Mouse (Mus musculus): ENCODE data around the gene Rpl9. TPM values are rescaled to one million over a fixed set of nuclear protein-coding genes. Genes with fewer than 3 reads are reported as not detected.
A peak's percentile ranks its signal among the peaks of the same experiment; 100 is the strongest.

Gene Rpl9
- polyA plus RNA-seq, 1 experiment from 2014 or later, result 1,013 TPM

DNA sequence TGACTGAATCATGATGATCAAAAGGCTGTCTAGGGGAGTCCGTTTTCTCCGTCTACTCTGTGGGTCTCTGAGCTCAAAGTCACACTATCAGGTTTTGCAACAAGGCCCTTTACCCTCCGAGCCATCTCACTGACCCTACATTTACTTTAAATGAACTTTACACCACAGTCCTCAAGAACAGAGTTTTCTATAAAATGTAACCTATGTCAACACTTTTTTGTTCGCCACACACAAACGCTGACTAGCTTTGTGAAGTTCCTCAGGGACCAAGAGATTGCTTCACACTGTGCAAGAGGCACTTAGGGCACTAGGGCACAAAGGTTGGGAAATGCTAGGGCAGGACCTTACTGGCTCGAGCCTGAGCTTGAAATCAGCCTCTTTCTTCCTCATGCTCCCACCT, 34.4 kb downstream of the Rpl9 start:
- no peak overlapping the region for H3K4me3 ChIP-seq (replicated peaks)
- H3K9me3 ChIP-seq (replicated peaks), result no peaks in the 10 kb centered on the region
- ATAC-seq (replicated peaks; ENCODE audit: low FRiP score), result no peak
- no peaks in the 10 kb centered on the region for H3K36me3 ChIP-seq
- no peak overlapping the region for H3K4me2 ChIP-seq
- no peak overlapping the region for H3K9ac ChIP-seq
- WGBS, result 76% methylated on average over 6 of the region's 6 CpGs
- H3K27ac ChIP-seq, result no peak overlapping the region
- H3K4me1 ChIP-seq, result no peaks in the 10 kb centered on the region
- no peaks in the 10 kb centered on the region for H3K27me3 ChIP-seq

- no peak for ATAC-seq (replicated peaks; ENCODE audit: low FRiP score)
- H3K27me3 ChIP-seq, result no peaks in the 10 kb centered on the region
- H3K9me3 ChIP-seq (replicated peaks), result no peaks in the 10 kb centered on the region
- no peak overlapping the region for H3K27ac ChIP-seq
- 78% methylated on average over 5 of the region's 5 CpGs for whole genome bisulfite sequencing
- H3K36me3 ChIP-seq, result no peaks in the 10 kb centered on the region
- no peak overlapping the region for H3K4me3 ChIP-seq (replicated peaks)
- no peak overlapping the region for H3K9ac ChIP-seq
- H3K4me2 ChIP-seq, result no peak overlapping the region
- H3K4me1 ChIP-seq, result no peaks in the 10 kb centered on the region
These were observed 36.3 kb downstream of the Rpl9 start for GRCm38 (mm10) chr5:65354985-65355384.

GRCm38 (mm10) chr5:65354097-65354496, 37.1 kb downstream of the Rpl9 start:
- no peak for ATAC-seq (replicated peaks; ENCODE audit: low FRiP score)
- Histone ChIP-seq H3K27ac (no peak overlapping the region), H3K4me2 (no peak overlapping the region), H3K4me3 (replicated peaks) (no peak overlapping the region), H3K9me3 (replicated peaks) (no peaks in the 10 kb centered on the region), H3K27me3 (no peaks in the 10 kb centered on the region), H3K4me1 (no peaks in the 10 kb centered on the region), H3K9ac (no peak overlapping the region), H3K36me3 (no peaks in the 10 kb centered on the region)
- 88% methylated on average over 3 of the region's 3 CpGs for WGBS

DNA sequence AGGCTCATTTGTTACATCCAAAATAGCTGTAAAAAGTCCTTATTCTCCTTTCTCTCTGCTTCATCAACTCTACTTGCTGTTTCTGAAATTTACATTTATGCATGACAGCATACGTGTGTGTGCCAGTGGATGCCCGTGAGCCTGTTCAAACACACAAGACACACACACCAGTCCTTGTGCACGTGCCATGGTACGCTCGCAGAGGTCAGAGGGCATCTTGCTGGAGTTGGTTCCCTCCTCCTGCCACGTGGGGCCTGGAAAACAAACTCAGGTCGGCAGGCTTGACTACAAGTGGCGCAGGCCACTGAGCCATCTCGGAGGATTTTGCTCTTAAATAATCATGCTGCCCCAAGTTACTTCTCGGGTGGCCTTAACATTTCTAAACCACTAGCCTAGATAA, 40.7 kb downstream of the Rpl9 start:
- H3K4me2 ChIP-seq, result no peak overlapping the region

GRCm38 (mm10) chr5:65348168-65348567, 43.1 kb downstream of the Rpl9 start, which contains the start of gene Klb:
Gene Klb, plus strand, starts transcription at chr5:65348314.
- ATAC-seq (replicated peaks; ENCODE audit: low FRiP score), result no peak
- no peak within 1 kb of the TSS for H3K9ac ChIP-seq

More for the DNA sequence above, 40.7 kb downstream of the Rpl9 start:
- H3K9ac ChIP-seq, result no peak overlapping the region
- no peaks in the 10 kb centered on the region for H3K36me3 ChIP-seq
- H3K9me3 ChIP-seq (replicated peaks), result no peaks in the 10 kb centered on the region
- no peak for ATAC-seq (replicated peaks; ENCODE audit: low FRiP score)
- 0 out of 2 replicates have a peak, but pooled peaks cover 4% of the 10 kb centered on the region for H3K4me1 ChIP-seq
- no peaks in the 10 kb centered on the region for H3K27me3 ChIP-seq
- H3K27ac ChIP-seq, result no peak overlapping the region
- 57% methylated on average over 10 of the region's 10 CpGs for WGBS
- no peak overlapping the region for H3K4me3 ChIP-seq (replicated peaks)

GRCm38 (mm10) chr5:65340167-65340566, 51.1 kb downstream of the Rpl9 start:
- no peaks in the 10 kb centered on the region for H3K36me3 ChIP-seq
- no peak overlapping the region for H3K4me3 ChIP-seq (replicated peaks)
- no peaks in the 10 kb centered on the region for H3K9me3 ChIP-seq (replicated peaks)
- no peaks in the 10 kb centered on the region for H3K27me3 ChIP-seq
- ATAC-seq (replicated peaks; ENCODE audit: low FRiP score), result no peak
- H3K27ac ChIP-seq, result no peak overlapping the region
- peaks cover 4% of the 10 kb centered on the region; the same call in 1 of the 2 replicates for H3K4me1 ChIP-seq
- no peak overlapping the region for H3K9ac ChIP-seq
- WGBS, result 60% methylated on average over 4 of the region's 4 CpGs
- no peak overlapping the region for H3K4me2 ChIP-seq

More at GRCm38 (mm10) chr5:65348168-65348567, 43.1 kb downstream of the Rpl9 start, which contains the start of gene Klb:
- H3K4me1 ChIP-seq, result 0 out of 2 replicates have a peak, but pooled peaks cover 4% of the 10 kb centered on the region
- no peaks in the 10 kb centered on the region for H3K9me3 ChIP-seq (replicated peaks)
- no peak within 1 kb of the TSS for H3K4me3 ChIP-seq (replicated peaks)
- H3K36me3 ChIP-seq, result no peaks in the 10 kb centered on the region
- peak within 1 kb of the TSS; percentile 31 for H3K4me2 ChIP-seq
- 58% methylated on average over 15 of the region's 15 CpGs for WGBS
- H3K27me3 ChIP-seq, result no peaks in the 10 kb centered on the region
- no peak within 1 kb of the TSS for H3K27ac ChIP-seq

DNA sequence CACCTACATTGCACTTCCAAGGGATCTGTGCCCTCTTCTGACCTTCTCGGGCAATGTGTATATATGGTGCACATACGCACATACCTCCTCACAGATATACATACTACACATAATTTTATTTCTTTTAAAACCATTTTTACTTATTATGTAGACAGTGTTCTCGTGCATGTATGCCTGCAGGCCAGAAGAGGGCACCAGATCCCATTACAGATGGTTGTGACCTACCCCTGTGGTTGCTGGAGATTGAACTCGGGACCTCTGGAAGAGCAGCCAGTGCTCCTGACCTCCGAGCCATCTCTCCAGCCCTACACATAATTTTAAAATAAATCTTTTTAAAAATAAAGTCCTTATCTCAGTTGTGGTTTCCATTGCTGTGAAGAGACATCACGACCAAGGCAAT, 52.9 kb downstream of the Rpl9 start:
- no peak for ATAC-seq (replicated peaks; ENCODE audit: low FRiP score)
- Histone ChIP-seq H3K4me1 (peaks cover 16% of the 10 kb centered on the region), H3K27ac (no peak overlapping the region), H3K9ac (no peak overlapping the region), H3K4me2 (no peak overlapping the region), H3K36me3 (0 out of 2 replicates have a peak, but pooled peaks cover 1% of the 10 kb centered on the region), H3K27me3 (no peaks in the 10 kb centered on the region), H3K9me3 (replicated peaks) (no peaks in the 10 kb centered on the region), H3K4me3 (replicated peaks) (no peak overlapping the region)
- 88% methylated on average over 6 of the region's 6 CpGs for WGBS

Other genes with a start within 250 kb of the Rpl9 start
- 9.9 and 13.7 TPM in 2 replicates for gene Wdr19, start 191.7 kb downstream of the Rpl9 start, polyA plus RNA-seq (2015; fragmentation: Nextera tagmentation; extraction: Ambion mirVana)
- 95.3 and 96.5 TPM in 2 replicates for gene Rfc1, start 55.8 kb downstream of the Rpl9 start, polyA plus RNA-seq (2015; fragmentation: Nextera tagmentation; extraction: Ambion mirVana)
- gene Klb, start 43.1 kb downstream of the Rpl9 start, polyA plus RNA-seq (2015; fragmentation: Nextera tagmentation; extraction: Ambion mirVana), result 0.15 and 0.44 TPM in 2 replicates
- gene Lias, start 53 bp upstream of the Rpl9 start, polyA plus RNA-seq (2015; fragmentation: Nextera tagmentation; extraction: Ambion mirVana), result 61.0 and 71.5 TPM in 2 replicates
- gene Ugdh, start 44.5 kb upstream of the Rpl9 start, polyA plus RNA-seq (2015; fragmentation: Nextera tagmentation; extraction: Ambion mirVana), result 92.0 and 97.3 TPM in 2 replicates
- not detected in 2 replicates for gene Gm43552, start 101.4 kb upstream of the Rpl9 start, polyA plus RNA-seq (2015; fragmentation: Nextera tagmentation; extraction: Ambion mirVana)
- 96.9 and 107 TPM in 2 replicates for gene Smim14, start 145.7 kb upstream of the Rpl9 start, polyA plus RNA-seq (2015; fragmentation: Nextera tagmentation; extraction: Ambion mirVana)
- gene Ube2k, start 145.8 kb upstream of the Rpl9 start, polyA plus RNA-seq (2015; fragmentation: Nextera tagmentation; extraction: Ambion mirVana), result 171 and 184 TPM in 2 replicates

Measured in kidney, embryonic 15.5 days (tissue).